ENCODE assay signal across 26 mouse cellular contexts in the genomic region with DNA sequence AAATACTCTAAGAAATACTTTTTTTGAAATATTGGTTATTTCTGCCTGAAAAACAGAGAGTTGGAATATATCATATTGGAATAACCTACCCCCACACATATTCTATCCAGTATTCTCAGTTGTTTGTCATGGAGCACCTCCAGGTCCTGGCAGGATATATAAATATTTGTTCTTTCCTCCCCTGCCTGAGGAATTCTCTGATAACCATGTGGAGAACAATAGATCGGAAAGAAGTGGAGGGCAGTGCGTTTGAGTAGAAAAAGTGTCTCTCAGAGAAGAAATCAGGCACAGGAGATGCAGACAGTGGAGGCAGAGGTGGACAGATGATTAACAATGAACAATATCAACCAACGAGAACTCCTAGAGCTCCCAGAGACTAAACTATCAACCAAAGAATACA.
DNase-seq lines count a peak whose midpoint lies in the region; ATAC-seq and TF ChIP-seq lines count a peak whose summit lies in the region.
"Had no signal": no experiment of that assay in that cellular context is flagged by ENCODE, and none has a peak within 500 bp of the region (broad histone marks: within the 10 kb centered on the region; RNA-seq: fewer than 3 reads in every experiment).

No protein-coding gene starts in this region.

- peak; percentile 1 to 11 for DNase-seq in heart, adult 18-20 months
- no peak for DNase-seq in heart, adult 9 months (ENCODE audit: low spot score in 2 of 2)
- no peak for DNase-seq in heart, postnatal 10 days
- DNase-seq in heart, adult 2 months, result no peak
- DNase-seq: adrenal gland, postnatal 10 days; adrenal gland, postnatal 36 days; B cell, adult 2 months; cerebellum, adult 18-20 months; cerebellum, adult 9-10 months; cerebellum, postnatal 14 days; gastrocnemius, postnatal 10 days; gastrocnemius, postnatal 36 days; kidney, adult 18-20 months; kidney, adult 9 months had no signal

- no peaks in the 10 kb centered on the region for H3K4me1 ChIP-seq in heart, embryonic 13.5 days
- H3K4me1 ChIP-seq in heart, embryonic 16.5 days (ENCODE audit: control insufficient read depth, insufficient read depth, low read length), result no peaks in the 10 kb centered on the region
- H3K4me1 ChIP-seq in heart, adult 2 months (ENCODE audit: control insufficient read depth, insufficient read depth, low read length), result no peaks in the 10 kb centered on the region
- H3K4me1 ChIP-seq: forebrain, embryonic 13.5 days had no signal

- TF ChIP-seq POLR2A in heart, adult 2 months (IDR thresholded peaks at IDR 0.05; ENCODE audit: insufficient read depth, low read depth, low read length), result no peak

- H3K79me2 ChIP-seq in heart, adult 2 months (replicated peaks; ENCODE audit: control insufficient read depth, insufficient read depth, low read length), result no peaks in the 10 kb centered on the region

- no peak overlapping the region for H3K9ac ChIP-seq in heart, embryonic 13.5 days
- H3K9ac ChIP-seq in heart, embryonic 16.5 days (ENCODE audit: low read length), result no peak overlapping the region
- no peak overlapping the region for H3K9ac ChIP-seq in heart, adult 2 months (ENCODE audit: low read depth, low read length)
- H3K9ac ChIP-seq: forebrain, embryonic 13.5 days; hindbrain, embryonic 14.5 days had no signal

- H3K36me3 ChIP-seq in heart, embryonic 13.5 days, result no peaks in the 10 kb centered on the region
- no peaks in the 10 kb centered on the region for H3K36me3 ChIP-seq in heart, embryonic 16.5 days (ENCODE audit: control insufficient read depth, insufficient read depth)
- H3K36me3 ChIP-seq in heart, adult 2 months (ENCODE audit: control insufficient read depth, insufficient read depth, low read length), result no peaks in the 10 kb centered on the region
- H3K36me3 ChIP-seq: forebrain, embryonic 10.5 days; G1E had no signal

- 49% methylated on average over 3 of the region's 3 CpGs for WGBS in heart, embryonic 13.5 days
- 41% methylated on average over 3 of the region's 3 CpGs for WGBS in heart, embryonic 16.5 days
- WGBS in heart, adult 2 months, result 26% methylated on average over 3 of the region's 3 CpGs

- intact Hi-C loops in heart, postnatal 10 days (cut with DNase I), result no loop called here
- intact Hi-C loops in heart, adult 2 months (cut with DNase I), result no loop called here

- H3K4me2 ChIP-seq in heart, embryonic 13.5 days, result no peak overlapping the region
- no peak overlapping the region for H3K4me2 ChIP-seq in heart, embryonic 16.5 days (ENCODE audit: low read depth, low read length)
- H3K4me2 ChIP-seq: forebrain, embryonic 13.5 days; hindbrain, embryonic 14.5 days had no signal

- no peak for ATAC-seq in heart, embryonic 13.5 days (ENCODE audit: extremely low read depth, insufficient number of reproducible peaks, low FRiP score, low TSS enrichment)
- peak; percentile 37; the same call in 1 of the 2 replicates for ATAC-seq in heart, embryonic 16.5 days (replicated peaks; ENCODE audit: extremely low read depth, insufficient read depth, low FRiP score)
- ATAC-seq: forebrain, embryonic 13.5 days; forebrain, embryonic 16.5 days; hindbrain, postnatal 0 days; inflammation-experienced regulatory T-cells, adult 6 months; intestine, embryonic 16.5 days; Patski had no signal

- H3K27ac ChIP-seq in heart, embryonic 13.5 days (replicated peaks), result 0 out of 2 replicates have a peak overlapping the region, but pooled peaks have one; percentile 61
- no peak overlapping the region for H3K27ac ChIP-seq in heart, embryonic 16.5 days (ENCODE audit: low read length)
- H3K27ac ChIP-seq in heart, adult 2 months, result no peak overlapping the region
- H3K27ac ChIP-seq: forebrain, embryonic 10.5 days; forebrain, embryonic 13.5 days; hindbrain, embryonic 14.5 days; hindbrain, postnatal 0 days had no signal

- no peak overlapping the region for H3K4me3 ChIP-seq in heart, embryonic 13.5 days
- no peak overlapping the region for H3K4me3 ChIP-seq in heart, embryonic 16.5 days (ENCODE audit: low read length)
- no peak overlapping the region for H3K4me3 ChIP-seq in heart, adult 2 months
- H3K4me3 ChIP-seq: forebrain, embryonic 10.5 days; forebrain, embryonic 13.5 days had no signal

- H3K9me3 ChIP-seq in heart, embryonic 13.5 days, result no peaks in the 10 kb centered on the region
- H3K9me3 ChIP-seq in heart, embryonic 16.5 days (replicated peaks; ENCODE audit: control insufficient read depth, low read length), result no peaks in the 10 kb centered on the region
- H3K9me3 ChIP-seq: forebrain, embryonic 10.5 days; forebrain, embryonic 13.5 days; G1E had no signal

- H3K27me3 ChIP-seq in heart, embryonic 13.5 days (replicated peaks), result no peaks in the 10 kb centered on the region
- H3K27me3 ChIP-seq in heart, embryonic 16.5 days (ENCODE audit: control insufficient read depth, insufficient read depth, low read length), result no peaks in the 10 kb centered on the region
- no peaks in the 10 kb centered on the region for H3K27me3 ChIP-seq in heart, adult 2 months (ENCODE audit: control insufficient read depth, insufficient read depth, low read length)
- H3K27me3 ChIP-seq: CH12.LX; forebrain, embryonic 13.5 days; Patski had no signal

- TF ChIP-seq CTCF in heart, adult 2 months (IDR thresholded peaks at IDR 0.05), result no peak

- TF ChIP-seq EP300 in heart, adult 2 months (IDR thresholded peaks at IDR 0.05; ENCODE audit: insufficient read depth, low read depth, low read length), result no peak

Comparison
In these comparisons a context has a peak if more than half of its experiments do, and no peak if none do; other contexts are left out.
1. DNase-seq: peak in heart, adult 18-20 months (2 of 2); none in heart, adult 9 months (0 of 2), heart, postnatal 10 days (0 of 2) and heart, adult 2 months (0 of 2).